Mouse (Mus musculus) heart, postnatal 0 days (tissue): ENCODE results near the gene Rnf180.

ENCODE experiments used
- CTCF ChIP-seq: IDR thresholded peaks from 2 replicates; pipeline ENCODE4 v1.5.1; 2016; ENCODE audit warnings: antibody characterized with exemption, control low read depth, low read depth
- EP300 ChIP-seq: IDR thresholded peaks from 2 replicates; pipeline ENCODE4 v1.6.1; 2016; ENCODE audit warnings: antibody characterized with exemption, low read depth

DNA sequence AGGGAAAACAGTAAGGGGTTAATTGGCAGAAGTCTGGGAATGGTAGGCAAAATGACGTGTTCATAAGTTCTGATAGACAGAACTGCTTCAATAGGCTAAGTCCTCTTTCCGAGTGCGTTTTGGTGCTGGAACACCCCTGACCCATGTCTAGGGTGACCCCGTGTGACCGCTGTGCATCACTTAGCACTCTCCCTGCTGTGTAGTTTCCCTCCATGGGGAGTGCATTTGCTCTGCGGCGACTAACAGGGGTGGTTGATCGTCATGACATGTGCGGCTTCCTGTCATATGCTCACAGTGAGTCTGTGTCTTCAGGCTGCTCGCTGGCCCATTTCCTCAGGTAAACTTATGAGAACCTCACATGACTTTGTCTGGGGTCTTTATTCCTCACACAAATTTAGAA, 70.6 kb downstream of the Rnf180 start:
- TF ChIP-seq CTCF (no peak), EP300 (no peak)
